Mouse (Mus musculus) kidney, adult 8-10 months (tissue): Measurements from ENCODE around the gene Vmn1r179.
A peak's percentile ranks its signal among the peaks of the same experiment; 100 is the strongest.
"Not testable (repeated sequence)": the region's sequence is repeated elsewhere in the genome, so short reads cannot be mapped to it uniquely, and the experiment has no call there.

Source experiments
- DNase-seq, 2 experiments: peaks; one replicate each; pipeline ENCODE4 v3.0.0; 2022

The Vmn1r179 gene

GRCm38 (mm10) chr7:23926678-23927077 is at the start of gene Vmn1r179:
Vmn1r179 (plus strand) TSS chr7:23926978.
- no peak for DNase-seq

DNA sequence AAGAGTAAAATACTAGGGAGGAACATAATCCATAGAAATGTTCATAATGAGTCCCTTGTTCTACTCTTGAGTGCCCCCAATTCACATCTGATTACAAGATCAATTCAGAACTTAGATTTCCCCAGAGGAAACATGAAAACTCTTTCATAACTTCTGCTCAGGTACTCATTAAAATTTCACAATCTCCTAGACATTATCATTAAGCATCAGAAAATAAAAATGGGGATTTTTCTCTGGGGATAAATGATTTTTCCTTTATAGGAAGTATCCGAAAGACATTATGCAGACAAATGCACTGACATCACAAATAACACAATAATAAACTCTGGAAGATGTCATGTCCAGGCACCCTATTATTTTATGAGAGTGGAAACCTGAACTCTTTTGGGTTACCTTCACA is 35.1 kb upstream of the Vmn1r179 start, which contains the start of gene Vmn1r178:
Gene Vmn1r178, plus strand, starts transcription at position 301 of the 400 bp plus-strand sequence.
- DNase-seq, result no peak

- DNase-seq, result no peak
Observed at GRCm38 (mm10) chr7:23950332-23950731, 23.6 kb downstream of the Vmn1r179 start, which contains the start of gene Vmn1r180. Vmn1r180 (plus strand) TSS chr7:23950632.

GRCm38 (mm10) chr7:23968044-23968443 is 41.3 kb downstream of the Vmn1r179 start:
- DNase-seq, result peak; percentile 7 to 32

- not testable (repeated sequence) for DNase-seq
Observed at GRCm38 (mm10) chr7:23974315-23974714, 47.5 kb downstream of the Vmn1r179 start, which contains the start of gene Vmn1r181. Vmn1r181 (plus strand) TSS chr7:23974615.
